Comparison of ENCODE assay signal across 9 mouse cellular contexts in genomic region chr2:49764331-49764946, GRCm38 (mm10). TPM values are rescaled to one million over a fixed set of nuclear protein-coding genes. Genes with fewer than 3 reads are reported as not detected.
A peak's percentile ranks its signal among the peaks of the same experiment; 100 is the strongest.
DNase-seq lines count a peak whose midpoint lies in the region; ATAC-seq and TF ChIP-seq lines count a peak whose summit lies in the region.
"Had no signal": no experiment of that assay in that cellular context is flagged by ENCODE, and none has a peak within 500 bp of the region (broad histone marks: within the 10 kb centered on the region; RNA-seq: fewer than 3 reads in every experiment).

No protein-coding gene starts in this region.

- no peaks in the 10 kb centered on the region for H3K27me3 ChIP-seq in heart, adult 2 months (ENCODE audit: control insufficient read depth, insufficient read depth, low read length)
- H3K27me3 ChIP-seq in intestine, embryonic 15.5 days (replicated peaks): no peaks in the 10 kb centered on the region
- no peaks in the 10 kb centered on the region for H3K27me3 ChIP-seq in liver, embryonic 16.5 days (ENCODE audit: control insufficient read depth, insufficient read depth, low read depth, low read length)
- H3K27me3 ChIP-seq in neural tube, embryonic 12.5 days (replicated peaks): no peaks in the 10 kb centered on the region

- H3K4me2 ChIP-seq in intestine, embryonic 15.5 days (replicated peaks): no peak overlapping the region
- no peak overlapping the region for H3K4me2 ChIP-seq in liver, embryonic 16.5 days (ENCODE audit: low read depth, low read length)
- H3K4me2 ChIP-seq in neural tube, embryonic 12.5 days (replicated peaks): no peak overlapping the region

- H3K9me3 ChIP-seq in intestine, embryonic 15.5 days: no peaks in the 10 kb centered on the region
- no peaks in the 10 kb centered on the region for H3K9me3 ChIP-seq in liver, embryonic 16.5 days (replicated peaks; ENCODE audit: control insufficient read depth, low read length)
- no peaks in the 10 kb centered on the region for H3K9me3 ChIP-seq in neural tube, embryonic 12.5 days

- TF ChIP-seq CTCF in heart, adult 2 months (IDR thresholded peaks at IDR 0.05): peak; percentile 68

- peak; percentile 68; the same call in 1 of the 2 replicates for ATAC-seq in erythroblast, adult 5-6 weeks (replicated peaks; ENCODE audit: low FRiP score, poor library complexity, severe bottlenecking)
- ATAC-seq in intestine, embryonic 15.5 days: peak; percentile 69
- ATAC-seq in liver, embryonic 16.5 days (ENCODE audit: low read depth): peak; percentile 50; the same call in 1 of the 2 replicates
- ATAC-seq in neural tube, embryonic 12.5 days (ENCODE audit: low FRiP score, low read depth): peak; percentile 66

- no peak overlapping the region for H3K4me3 ChIP-seq in heart, adult 2 months
- H3K4me3 ChIP-seq in intestine, embryonic 15.5 days (replicated peaks): no peak overlapping the region
- H3K4me3 ChIP-seq in liver, embryonic 16.5 days (ENCODE audit: low read depth, low read length): no peak overlapping the region
- H3K4me3 ChIP-seq in neural tube, embryonic 12.5 days: no peak overlapping the region

- H3K27ac ChIP-seq in heart, adult 2 months: no peak overlapping the region
- no peak overlapping the region for H3K27ac ChIP-seq in intestine, embryonic 15.5 days
- H3K27ac ChIP-seq in liver, embryonic 16.5 days (ENCODE audit: low read length): no peak overlapping the region
- no peak overlapping the region for H3K27ac ChIP-seq in neural tube, embryonic 12.5 days
- H3K27ac ChIP-seq: macrophage had no signal

- intact Hi-C loops in heart, adult 2 months (cut with DNase I): loop anchor here (1.0 kb wide), 1 partner anchor 508 kb away; no protein-coding TSS in a partner anchor
- intact Hi-C loops in heart, postnatal 25 days (cut with DNase I): loop anchor here (1.0 kb wide), 1 partner anchor 508 kb away; no protein-coding TSS in a partner anchor

- TF ChIP-seq POLR2A in heart, adult 2 months (IDR thresholded peaks at IDR 0.05; ENCODE audit: insufficient read depth, low read depth, low read length): no peak

- no peak for DNase-seq in heart, adult 2 months
- DNase-seq in heart, postnatal 25 days (ENCODE audit: low spot score): no peak
- peak; percentile 89 for DNase-seq in NIH3T3 (ENCODE audit: low read depth)
- no peak for DNase-seq in layer of hippocampus, postnatal 36 days

- 43% methylated on average over 7 of the region's 7 CpGs for WGBS in heart, adult 2 months
- 43% methylated on average over 7 of the region's 7 CpGs for WGBS in intestine, embryonic 15.5 days
- WGBS in liver, embryonic 16.5 days (ENCODE audit: insufficient replicate concordance): 42% methylated on average over 7 of the region's 7 CpGs
- WGBS in neural tube, embryonic 12.5 days: 54% methylated on average over 7 of the region's 7 CpGs

- no peaks in the 10 kb centered on the region for H3K36me3 ChIP-seq in heart, adult 2 months (ENCODE audit: control insufficient read depth, insufficient read depth, low read length)
- H3K36me3 ChIP-seq in intestine, embryonic 15.5 days: no peaks in the 10 kb centered on the region
- H3K36me3 ChIP-seq in liver, embryonic 16.5 days (ENCODE audit: control insufficient read depth, insufficient read depth): no peaks in the 10 kb centered on the region
- H3K36me3 ChIP-seq in neural tube, embryonic 12.5 days: peaks cover 74% of the 10 kb centered on the region

- H3K79me2 ChIP-seq in heart, adult 2 months (replicated peaks; ENCODE audit: control insufficient read depth, insufficient read depth, low read length): no peaks in the 10 kb centered on the region

- no peak for TF ChIP-seq EP300 in heart, adult 2 months (IDR thresholded peaks at IDR 0.05; ENCODE audit: insufficient read depth, low read depth, low read length)

- H3K9ac ChIP-seq in heart, adult 2 months (ENCODE audit: low read depth, low read length): no peak overlapping the region
- no peak overlapping the region for H3K9ac ChIP-seq in intestine, embryonic 15.5 days
- no peak overlapping the region for H3K9ac ChIP-seq in liver, embryonic 16.5 days (ENCODE audit: low read depth, low read length)
- no peak overlapping the region for H3K9ac ChIP-seq in neural tube, embryonic 12.5 days

- H3K4me1 ChIP-seq in heart, adult 2 months (ENCODE audit: control insufficient read depth, insufficient read depth, low read length): no peaks in the 10 kb centered on the region
- no peaks in the 10 kb centered on the region for H3K4me1 ChIP-seq in intestine, embryonic 15.5 days (replicated peaks)
- no peaks in the 10 kb centered on the region for H3K4me1 ChIP-seq in liver, embryonic 16.5 days (ENCODE audit: control insufficient read depth, low read depth, low read length)
- H3K4me1 ChIP-seq in neural tube, embryonic 12.5 days: no peaks in the 10 kb centered on the region

RNA-seq across cellular contexts. Expression of gene Lypd6b, which starts 23.0 kb away (rescaled TPM):
- total RNA-seq in heart, adult 2 months (2021): under 1 TPM in 1 of 2 experiments, not detected in 1; 0.10 TPM
- 0.25 TPM in 1 of 2 replicates, not detected in the other for polyA plus RNA-seq in heart, adult 2 months (2012; rRNA removed)
- not detected for total RNA-seq in heart, postnatal 25 days (2021)
- total RNA-seq in erythroblast, adult 5-6 weeks (2015; ENCODE audit: low replicate concordance): not detected in 2 replicates
- total RNA-seq in erythroblast, adult 5-6 weeks (2017; ENCODE audit: low replicate concordance): not detected in 2 replicates
- polyA plus RNA-seq in intestine, embryonic 15.5 days (2015; fragmentation: Nextera tagmentation; extraction: Ambion mirVana): 2.0 and 2.8 TPM in 2 replicates
- 0.04 TPM in 1 of 2 replicates, not detected in the other for polyA plus RNA-seq in liver, embryonic 16.5 days (2015; fragmentation: Nextera tagmentation; extraction: Ambion mirVana)
- 2.6 and 3.1 TPM in 2 replicates for polyA plus RNA-seq in neural tube, embryonic 12.5 days (2016; fragmentation: Nextera tagmentation; extraction: Ambion mirVana)
- total RNA-seq in layer of hippocampus, postnatal 36 days (2021): 1 to 10 TPM; 2.9 to 3.6 TPM
- polyA plus RNA-seq: macrophage had no signal
